Mouse (Mus musculus) liver, embryonic 14.5 days (tissue): ENCODE data around the gene Faim2.

Experiments
- CTCF ChIP-seq: IDR thresholded peaks from 2 replicates; pipeline ENCODE4 v1.5.1; 2016; ENCODE audit warnings: antibody characterized with exemption, low read depth, control low read depth
- EP300 ChIP-seq: IDR thresholded peaks from 2 replicates; pipeline ENCODE4 v1.6.1; 2016; ENCODE audit warnings: antibody characterized with exemption, low read depth

- no peak for TF ChIP-seq CTCF
- TF ChIP-seq EP300 = no peak
These were observed 11.2 kb downstream of the Faim2 start for GRCm38 (mm10) chr15:99516715-99517114.
